ENCODE assay signal across 20 mouse cellular contexts in genomic region chr19:6352107-6352505, GRCm38 (mm10).
"Had no signal": no experiment of that assay in that cellular context is flagged by ENCODE, and none has a peak within 500 bp of the region (broad histone marks: within the 10 kb centered on the region; RNA-seq: fewer than 3 reads in every experiment).

No protein-coding gene starts in this region.

- H3K27me3 ChIP-seq: kidney, embryonic 15.5 days; limb, embryonic 12.5 days; liver, embryonic 12.5 days; liver, embryonic 15.5 days; lung, embryonic 15.5 days; midbrain, embryonic 12.5 days; neural tube, embryonic 13.5 days; stomach, embryonic 15.5 days had no signal

- DNase-seq: kidney, adult 11 months; kidney, adult 8-10 months; kidney, postnatal 36 days; layer of hippocampus, postnatal 36 days; liver; lung, adult 18-20 months; lung, postnatal 10 days; lung, postnatal 36 days; thymus, postnatal 25 days had no signal

- ATAC-seq: liver, embryonic 12.5 days; midbrain, embryonic 16.5 days had no signal

- H3K27ac ChIP-seq: kidney, embryonic 15.5 days; left cerebral cortex, adult 2 months; limb, embryonic 12.5 days; liver, embryonic 12.5 days; liver, embryonic 15.5 days; lung, embryonic 15.5 days; midbrain, embryonic 12.5 days; neural tube, embryonic 13.5 days; stomach, embryonic 15.5 days had no signal

- H3K4me1 ChIP-seq: midbrain, embryonic 12.5 days; neural tube, embryonic 13.5 days had no signal

- H3K9me3 ChIP-seq: kidney, embryonic 15.5 days; limb, embryonic 12.5 days; liver, embryonic 12.5 days; liver, embryonic 15.5 days; lung, embryonic 15.5 days; midbrain, embryonic 12.5 days; neural tube, embryonic 13.5 days; stomach, embryonic 15.5 days had no signal

- H3K4me3 ChIP-seq: kidney, embryonic 15.5 days; left cerebral cortex, adult 2 months; limb, embryonic 12.5 days; liver, embryonic 12.5 days; liver, embryonic 15.5 days; lung, embryonic 15.5 days; midbrain, embryonic 12.5 days; myocyte; neural tube, embryonic 13.5 days; stomach, embryonic 15.5 days had no signal
